Mouse (Mus musculus) cerebellum, adult 9-10 months (tissue): ENCODE measurements around the gene Nfic.
A peak's percentile ranks its signal among the peaks of the same experiment; 100 is the strongest.

Source experiments
- DNase-seq: peaks from one replicate; pipeline ENCODE4 v3.0.0; 2022

Gene Nfic

GRCm38 (mm10) chr10:81401205-81401520, 54.3 kb downstream of the Nfic start:
- peak; percentile 77 for DNase-seq

DNA sequence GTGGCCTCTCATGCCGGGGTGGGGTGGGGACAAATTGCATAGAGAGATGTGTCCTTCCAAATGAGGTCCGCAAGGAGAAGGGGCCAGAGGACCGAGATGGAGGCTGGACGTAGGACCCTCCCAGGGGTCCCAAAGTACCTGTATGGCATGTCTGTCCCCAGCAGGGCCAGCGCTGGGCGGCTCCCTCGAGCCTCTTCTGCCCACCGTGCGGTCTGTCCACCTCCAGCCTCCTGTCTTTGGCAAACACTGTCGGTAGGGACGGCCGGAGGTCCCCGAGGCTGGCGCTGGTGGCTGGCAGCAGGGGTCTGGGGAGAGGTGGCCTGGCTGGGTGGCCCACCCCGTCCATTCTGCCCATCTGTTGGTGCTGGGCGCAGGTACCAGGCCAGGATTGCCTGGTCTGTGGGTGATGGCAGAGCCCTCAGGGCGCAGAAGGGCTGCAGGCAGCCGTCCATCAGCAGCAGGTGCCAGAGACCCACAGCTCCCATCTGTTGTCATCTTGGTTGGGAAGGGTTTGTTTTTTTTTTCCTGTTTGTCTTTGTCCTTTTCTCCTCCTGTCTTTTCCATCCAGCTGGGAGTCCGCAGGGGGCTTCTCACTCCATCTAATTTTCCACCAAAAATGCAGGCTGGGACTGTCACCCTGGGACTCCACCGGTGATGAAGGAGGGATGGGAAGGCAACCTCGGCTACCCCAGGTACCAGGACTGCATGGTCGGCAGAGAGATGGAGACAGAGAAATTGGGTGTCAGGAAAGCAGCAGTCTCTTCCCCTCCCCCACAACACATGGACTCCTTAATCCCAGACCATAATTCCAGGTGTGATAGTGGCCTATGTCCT, 54.8 kb downstream of the Nfic start:
- DNase-seq, result peak; percentile 94

DNA sequence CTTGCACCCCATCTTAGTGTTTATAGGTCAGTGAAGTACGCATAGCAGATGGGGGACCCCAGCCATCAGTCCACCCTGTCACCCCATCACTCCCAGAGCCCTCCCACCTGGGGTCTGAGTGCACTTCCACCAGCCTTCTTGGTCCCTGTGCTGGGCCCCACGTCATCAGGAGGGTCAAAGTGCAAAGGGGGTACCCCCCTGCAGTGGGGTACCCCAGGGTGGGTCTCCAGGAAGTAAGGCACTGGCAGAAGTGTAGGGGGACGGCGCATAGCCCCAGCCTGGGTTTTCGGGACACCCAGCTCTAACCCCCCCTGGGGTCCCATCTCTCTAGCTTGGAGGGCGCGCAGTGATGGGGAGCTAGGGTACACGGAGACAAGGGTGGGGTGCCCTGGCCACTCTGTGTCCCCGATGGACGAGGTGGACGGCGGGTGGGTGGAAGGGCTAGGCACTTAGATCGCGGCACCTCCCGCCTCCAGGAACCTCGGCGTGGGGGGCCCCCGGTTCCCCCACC, 55.6 kb downstream of the Nfic start:
- DNase-seq, result peak; percentile 66

GRCm38 (mm10) chr10:81399296-81399695, 56.1 kb downstream of the Nfic start:
- DNase-seq, result peak; percentile 72

GRCm38 (mm10) chr10:81396749-81397148, 58.7 kb downstream of the Nfic start:
- no peak for DNase-seq

GRCm38 (mm10) chr10:81395865-81396264, 59.6 kb downstream of the Nfic start:
- no peak for DNase-seq

DNA sequence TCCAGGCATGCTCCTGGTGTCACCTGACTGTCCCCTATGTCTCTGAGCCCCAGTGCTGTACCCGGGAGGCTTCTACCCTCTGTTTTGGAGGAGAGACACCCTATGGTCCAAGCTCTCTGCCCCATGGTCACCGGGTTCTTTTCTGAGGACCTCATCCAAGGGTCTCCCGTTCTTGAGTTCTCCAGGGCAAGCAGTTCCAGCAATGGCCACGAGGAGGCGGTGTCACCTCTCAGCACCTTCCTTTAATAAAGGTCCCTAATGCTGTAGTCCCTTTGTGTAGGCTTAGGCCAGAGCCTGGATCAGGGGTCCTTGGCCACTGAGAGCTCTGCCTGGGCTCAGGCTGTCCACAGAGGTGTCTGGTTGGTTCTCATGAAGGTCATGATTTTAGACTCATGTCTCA, 60.3 kb downstream of the Nfic start:
- peak; percentile 83 for DNase-seq

DNA sequence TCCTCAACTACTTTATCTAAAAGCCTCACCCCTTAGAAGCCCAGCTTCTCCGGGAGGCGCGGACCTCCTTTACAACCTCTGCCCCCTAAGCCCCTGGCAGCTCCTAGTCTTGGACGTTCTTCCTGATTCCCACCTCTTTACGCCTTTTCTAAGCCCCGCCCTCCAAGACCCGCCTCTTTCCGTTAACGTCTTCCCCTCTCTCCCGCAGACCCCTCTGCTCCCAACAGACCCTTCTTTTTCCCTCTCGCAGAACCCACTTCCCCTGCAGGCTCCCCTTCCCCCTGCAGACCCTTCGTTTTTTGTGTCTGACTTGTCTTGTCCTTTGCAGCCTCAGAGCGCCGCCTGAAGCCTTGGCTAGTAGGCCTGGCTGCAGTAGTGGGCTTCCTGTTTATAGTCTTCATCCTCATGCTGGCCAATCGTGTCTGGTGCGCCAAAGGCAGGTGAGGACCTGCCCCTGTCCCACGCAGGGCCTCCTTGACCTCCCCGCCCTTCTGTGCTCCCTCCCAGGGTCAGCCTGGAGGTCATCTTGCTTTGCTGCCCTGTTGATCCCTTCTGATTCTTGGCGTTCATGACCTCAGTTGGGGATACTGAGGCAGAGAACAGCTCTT, 61.9 kb downstream of the Nfic start:
- DNase-seq, result no peak

DNA sequence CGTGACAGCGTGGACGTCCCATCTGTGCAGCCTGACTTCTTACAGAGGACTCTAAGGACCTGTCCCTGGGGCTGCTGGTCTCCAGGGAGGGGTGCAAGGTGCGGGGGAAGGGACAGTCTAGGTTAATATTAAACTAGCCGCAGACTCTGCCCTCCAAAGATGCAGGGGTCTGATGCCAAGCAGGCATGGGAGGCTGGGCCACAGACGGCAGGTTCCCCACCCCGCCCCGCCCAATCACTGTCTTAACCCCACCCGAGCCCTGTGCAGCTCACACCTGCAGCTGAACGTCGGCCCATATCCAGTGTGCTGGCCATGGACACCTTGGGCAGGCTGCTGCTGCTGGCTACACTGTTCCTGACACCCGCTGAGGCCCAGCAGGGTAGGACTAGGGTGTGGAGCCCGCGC, 62.7 kb downstream of the Nfic start, which contains the start of gene Smim24:
Gene Smim24 (plus strand): TSS at position 271 of the 405 bp plus-strand sequence.
- no peak for DNase-seq

- DNase-seq, result no peak
These were observed 63.2 kb downstream of the Nfic start for GRCm38 (mm10) chr10:81392270-81392669.

DNA sequence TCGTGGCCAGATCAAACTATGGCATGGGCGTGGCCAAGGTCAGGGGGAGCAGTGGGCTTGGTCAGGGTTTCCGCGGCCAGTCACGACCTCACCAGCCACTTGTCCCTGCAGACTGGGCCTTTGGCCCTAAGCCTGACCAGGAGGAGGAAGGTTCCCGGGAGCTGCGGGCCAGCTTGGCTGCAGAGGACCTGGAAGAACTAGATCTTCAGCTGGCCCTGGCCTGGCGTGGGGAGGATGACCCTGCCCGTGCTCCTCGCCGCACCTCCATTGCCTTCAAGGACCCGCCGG, 64.8 kb downstream of the Nfic start:
- DNase-seq, result no peak

GRCm38 (mm10) chr10:81389801-81390677, 65.4 kb downstream of the Nfic start:
- peak; percentile 76 for DNase-seq

DNA sequence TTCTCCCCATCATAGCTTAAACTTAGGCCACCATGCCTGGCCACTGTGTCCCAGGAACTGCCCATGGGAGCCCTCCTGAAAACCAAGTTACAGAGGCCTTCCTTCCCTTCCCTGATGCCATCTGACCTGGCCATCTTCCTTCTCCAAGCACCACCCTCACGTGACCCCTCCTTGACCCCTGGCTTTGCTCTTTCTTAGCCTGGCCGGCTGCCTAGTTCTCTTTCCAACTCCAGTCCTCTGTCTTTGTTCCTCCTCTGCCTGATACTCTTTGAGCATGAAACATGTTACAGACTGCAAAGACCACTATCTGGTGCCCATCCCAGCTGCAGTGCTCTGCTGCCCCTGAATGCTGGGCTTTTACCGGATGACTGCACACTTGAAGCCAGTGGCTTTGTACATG, 66.1 kb downstream of the Nfic start:
- peak; percentile 55 for DNase-seq

- DNase-seq, result no peak
These were observed 66.9 kb downstream of the Nfic start, which contains the start of gene Gm48552 for GRCm38 (mm10) chr10:81388505-81389055. Gm48552 (plus strand) TSS chr10:81389005.

GRCm38 (mm10) chr10:81387716-81388115, 67.7 kb downstream of the Nfic start:
- DNase-seq, result no peak

DNA sequence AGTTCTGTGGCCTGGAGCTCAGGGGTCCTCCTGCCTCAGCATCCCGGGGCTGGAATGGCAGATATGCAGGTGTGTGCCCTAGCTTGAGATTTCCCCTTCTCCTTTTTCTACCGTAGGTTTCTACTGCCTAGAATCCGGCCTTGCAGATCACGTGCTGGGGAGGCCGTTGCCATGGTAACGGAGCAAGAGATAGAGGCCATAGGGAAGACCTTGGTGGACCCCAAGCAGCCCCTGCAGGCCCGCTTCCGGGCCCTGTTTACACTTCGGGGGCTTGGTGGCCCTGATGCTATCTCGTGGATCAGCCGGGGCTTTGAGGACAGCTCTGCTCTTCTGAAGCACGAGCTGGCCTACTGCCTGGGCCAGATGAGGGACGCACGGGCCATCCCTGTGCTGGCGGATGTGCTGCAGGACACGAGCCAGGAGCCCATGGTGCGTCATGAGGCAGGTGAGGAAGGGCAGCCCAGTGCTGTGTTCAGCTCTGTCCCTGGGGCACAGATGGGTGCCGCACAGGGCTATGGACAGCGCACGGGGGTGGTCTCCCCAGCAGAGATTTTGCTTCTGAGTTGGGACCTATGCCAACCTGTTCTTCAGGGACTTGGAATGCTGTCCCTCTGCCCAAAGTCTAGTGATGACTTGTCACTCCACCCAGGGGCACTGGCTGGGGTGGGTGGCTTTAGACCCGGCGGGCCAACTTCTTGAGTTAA, 69.7 kb downstream of the Nfic start:
- DNase-seq, result peak; percentile 60

- DNase-seq, result no peak
These were observed 70.8 kb downstream of the Nfic start for GRCm38 (mm10) chr10:81384605-81384982.

DNA sequence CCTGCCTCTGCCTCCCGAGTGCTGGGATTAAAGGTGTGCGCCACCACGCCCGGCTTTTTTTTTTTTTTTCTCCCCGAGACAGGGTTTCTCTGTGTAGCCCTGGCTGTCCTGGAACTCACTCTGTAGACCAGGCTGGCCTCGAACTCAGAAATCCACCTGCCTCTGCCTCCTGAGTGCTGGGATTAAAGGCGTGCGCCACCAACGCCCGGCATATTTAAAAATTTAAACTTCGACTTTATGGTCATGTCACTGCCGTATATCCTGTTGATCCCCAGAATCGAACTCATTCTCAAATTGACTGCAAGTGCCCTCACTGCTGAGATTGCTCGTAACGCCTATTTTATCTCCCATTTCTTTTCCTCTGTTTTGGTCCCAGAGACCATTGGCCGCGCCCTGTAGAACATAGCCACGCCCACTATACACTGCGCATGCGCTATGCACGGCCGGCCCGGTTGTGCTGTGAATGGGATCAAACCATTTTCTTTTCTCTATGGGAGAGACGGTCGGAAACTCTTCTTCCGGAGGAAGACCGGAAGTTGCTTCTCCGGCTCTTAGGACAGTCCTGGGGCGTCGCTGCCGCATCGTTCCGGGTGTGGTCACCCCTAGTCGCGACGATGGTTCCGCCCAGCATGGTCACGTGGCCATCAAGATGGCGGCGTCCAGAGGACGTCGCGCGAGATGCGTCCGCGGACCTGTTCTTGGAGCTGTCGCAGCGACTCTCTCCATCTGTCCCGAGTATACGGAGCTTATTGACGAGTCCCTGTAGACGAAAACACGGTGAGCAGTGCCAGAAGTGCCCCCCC, 71.4 kb downstream of the Nfic start, which contains the start of the genes Dohh and Gm48551:
Gene Dohh (plus strand): TSS at position 627 of the 803 bp plus-strand sequence.
Gene Gm48551 (plus strand): TSS at position 665 of the 803 bp plus-strand sequence.
- peak; percentile 99 for DNase-seq

- peak; percentile 62 for DNase-seq
These were observed 73.4 kb downstream of the Nfic start for GRCm38 (mm10) chr10:81382039-81382438.

DNA sequence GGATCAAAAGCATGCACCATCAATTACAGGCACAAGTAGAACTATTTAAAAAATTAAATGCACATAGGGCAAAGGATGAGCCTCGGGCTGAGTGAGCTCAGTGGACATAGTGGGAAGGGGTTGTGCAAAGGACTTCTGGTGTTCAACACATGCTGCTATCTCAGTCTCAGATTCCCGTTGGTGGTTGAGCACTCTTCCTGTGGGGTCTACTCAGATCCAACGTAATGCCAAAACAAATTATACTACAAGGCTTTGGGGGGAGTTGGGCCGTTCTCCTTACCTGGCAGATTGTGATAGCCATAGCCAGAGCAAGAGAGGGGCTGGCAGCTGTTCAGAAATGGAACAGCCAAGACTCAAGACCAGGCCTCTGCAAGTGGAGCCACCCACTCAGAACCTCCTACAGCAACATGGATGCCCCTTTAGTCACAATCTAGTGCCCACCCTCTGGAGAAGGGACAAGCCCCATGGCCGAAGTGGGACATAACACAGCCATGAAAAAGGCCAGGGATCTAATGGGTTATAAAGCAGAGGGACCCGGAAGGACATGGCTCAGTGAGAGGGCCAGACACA, 75.5 kb downstream of the Nfic start:
- peak; percentile 71 for DNase-seq

DNA sequence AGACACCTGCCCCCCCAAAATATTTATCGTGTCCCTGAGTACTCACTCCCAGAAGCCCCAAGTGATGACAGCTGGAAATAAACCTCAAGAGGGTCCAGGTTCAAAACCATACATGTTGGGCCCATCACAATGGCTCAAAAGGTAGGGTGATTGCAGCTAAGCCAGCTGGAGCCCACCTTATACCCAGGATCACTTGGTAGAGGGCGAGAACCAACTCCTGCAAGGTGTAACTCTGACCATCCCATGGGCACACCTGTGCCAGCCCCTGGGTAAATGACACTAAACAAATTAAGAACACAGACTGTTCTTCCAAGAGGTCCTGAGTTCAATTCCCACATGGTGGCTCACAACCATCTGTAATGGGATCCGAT, 76.3 kb downstream of the Nfic start:
- peak; percentile 72 for DNase-seq
